Mouse (Mus musculus) liver, adult 2 months (tissue): Measurements from ENCODE around the gene Kirrel3. TPM values are rescaled to one million over a fixed set of nuclear protein-coding genes. Genes with fewer than 3 reads are reported as not detected.

Experiments used
- DNase-seq: peaks from one replicate; pipeline ENCODE4 v3.0.0-alpha.2; 2011; ENCODE audit warnings: low read depth, low spot score; ENCODE audit errors: extremely low read depth
- H3K27ac ChIP-seq: fragments of 200-500 bp; replicated peaks from 2 replicates; pipeline ENCODE4 v1.5.1; 2012; ENCODE audit warnings: low read depth, mild to moderate bottlenecking, control low read depth, inconsistent platforms, low read length; ENCODE audit not compliant: insufficient read depth
- H3K27me3 ChIP-seq: fragments of 200-500 bp; 2 replicates; pipeline ENCODE4 v1.6.1; 2012; ENCODE audit warnings: mild to moderate bottlenecking, moderate library complexity, low read length, inconsistent platforms; ENCODE audit not compliant: control insufficient read depth, insufficient read depth
- H3K36me3 ChIP-seq: fragments of 200-500 bp; 2 replicates; pipeline ENCODE4 v1.6.1; 2012; ENCODE audit warnings: low read length, inconsistent platforms; ENCODE audit not compliant: control insufficient read depth, insufficient read depth
- H3K4me1 ChIP-seq: fragments of 200-500 bp; 2 replicates; pipeline ENCODE4 v1.6.1; 2011; ENCODE audit warnings: low read length; ENCODE audit not compliant: control insufficient read depth, insufficient read depth
- H3K4me3 ChIP-seq: fragments of 200-500 bp; 2 replicates; pipeline ENCODE4 v1.5.1; 2011; ENCODE audit warnings: low read depth, mild to moderate bottlenecking, control low read depth, low read length, moderate library complexity; ENCODE audit not compliant: insufficient read depth
- H3K79me2 ChIP-seq: fragments of 200-500 bp; 2 replicates; pipeline ENCODE4 v1.6.1; 2012; ENCODE audit warnings: inconsistent platforms, mild to moderate bottlenecking, low read length, moderate library complexity; ENCODE audit not compliant: control insufficient read depth, insufficient read depth
- H3K9ac ChIP-seq: fragments of 200-500 bp; 2 replicates; pipeline ENCODE4 v1.6.1; 2012; ENCODE audit warnings: low read depth, mild to moderate bottlenecking, control low read depth, inconsistent platforms, low read length
- CTCF ChIP-seq: fragments of 200-500 bp; IDR thresholded peaks from 2 replicates; pipeline ENCODE4 v1.5.1; 2011; ENCODE audit warnings: low read depth, low read length, control low read depth
- POLR2A ChIP-seq: fragments of 200-500 bp; IDR thresholded peaks from 2 replicates; pipeline ENCODE4 v1.6.1; 2011; ENCODE audit warnings: low read length, control low read depth; ENCODE audit not compliant: insufficient read depth; ENCODE audit errors: extremely low read depth
- WGBS: fragments of 180-500 bp; shearing (Covaris S2); methylation state at CpG from one replicate; pipeline ENCODE4 v1.1.7; 2018; 5-methylcytosine and 5-hydroxymethylcytosine counted together
- polyA plus RNA-seq: library from polyadenylated mRNA; depleted of rRNA; stranded (reverse); fragments of >200 nt; gene quantifications from 2 replicates; pipeline ENCODE4 v1.2.3, GENCODE M21; 2012
- total RNA-seq: library from RNA; depleted of rRNA; stranded (reverse); fragments of >200 nt; gene quantifications from 2 replicates; pipeline ENCODE4 v1.2.3, GENCODE M21; 2014

The Kirrel3 gene
- total and polyA plus RNA-seq, 2 experiments = 0.09 TPM; not detected in 1

DNA sequence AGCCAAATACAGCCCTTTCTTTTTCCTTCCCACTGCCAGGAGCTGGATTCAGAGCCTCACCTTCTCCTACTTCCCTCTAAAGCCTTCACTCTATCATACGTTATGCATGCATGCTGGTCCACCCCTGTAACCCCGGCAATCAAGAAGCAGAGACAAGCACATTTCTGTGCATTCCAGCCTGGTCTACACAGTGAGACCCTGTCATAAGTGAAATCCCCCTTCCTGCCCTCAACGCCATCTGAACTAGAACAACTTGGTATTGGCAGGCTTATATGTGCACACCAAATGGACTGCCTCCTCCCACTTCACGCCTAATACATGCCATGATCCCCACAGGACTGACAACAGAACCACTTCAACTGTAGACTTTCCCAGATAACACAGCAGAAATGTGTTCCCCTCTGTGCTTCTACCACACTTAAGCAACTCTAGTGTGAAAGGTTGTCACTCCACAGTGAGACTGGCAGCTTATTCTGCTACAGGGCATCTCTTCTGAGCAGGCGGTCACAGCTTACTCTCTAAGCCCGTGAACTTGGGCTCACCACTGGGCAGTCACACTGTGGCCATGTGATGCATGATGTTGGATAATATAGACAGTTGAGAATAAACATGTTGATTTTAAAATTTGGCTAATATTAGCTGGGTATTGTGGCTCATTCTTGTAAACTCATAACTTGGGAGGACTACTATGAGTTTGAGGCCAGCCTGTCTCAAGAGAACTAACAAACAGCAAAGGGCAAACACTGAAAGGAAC is 565.2 kb downstream of the Kirrel3 start:
- Histone ChIP-seq H3K36me3 (peaks cover 80% of the 10 kb centered on the region), H3K4me3 (no peak overlapping the region), H3K27me3 (no peaks in the 10 kb centered on the region), H3K27ac (no peak overlapping the region), H3K9ac (no peak overlapping the region), H3K79me2 (peaks cover 7% of the 10 kb centered on the region; the same call in 1 of the 2 replicates), H3K4me1 (peaks cover 5% of the 10 kb centered on the region; the same call in 1 of the 2 replicates)
- TF ChIP-seq POLR2A (no peak), CTCF (no peak)
- DNase-seq = no peak
- 93% methylated on average over 6 of the region's 6 CpGs for WGBS

DNA sequence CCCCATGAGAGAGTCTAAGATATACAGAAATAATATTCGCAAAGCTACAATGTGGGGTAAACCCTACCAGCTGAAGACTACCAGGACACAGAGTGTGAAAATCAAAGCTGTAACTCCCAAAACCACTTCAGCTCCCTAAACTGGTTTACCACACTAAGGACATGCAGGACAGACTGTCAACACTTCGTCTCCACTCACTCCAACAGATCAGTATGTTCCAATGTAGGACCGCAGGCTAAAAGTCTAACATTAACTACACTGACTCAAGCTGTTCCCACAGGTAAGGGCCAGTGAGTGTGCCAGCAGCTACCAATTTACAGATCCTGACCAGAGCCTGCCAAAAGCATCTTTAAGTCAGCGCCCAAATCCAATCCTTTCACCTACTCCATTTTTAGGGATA is 566.0 kb downstream of the Kirrel3 start:
- Histone ChIP-seq H3K79me2 (peaks cover 14% of the 10 kb centered on the region; the same call in 1 of the 2 replicates), H3K9ac (no peak overlapping the region), H3K4me1 (peaks cover 3% of the 10 kb centered on the region; the same call in 1 of the 2 replicates), H3K27ac (no peak overlapping the region), H3K27me3 (no peaks in the 10 kb centered on the region), H3K4me3 (no peak overlapping the region), H3K36me3 (peaks cover 78% of the 10 kb centered on the region)
- DNase-seq = no peak
- 96% methylated on average over 4 of the region's 4 CpGs for WGBS
- TF ChIP-seq CTCF = no peak
- no peak for TF ChIP-seq POLR2A

DNA sequence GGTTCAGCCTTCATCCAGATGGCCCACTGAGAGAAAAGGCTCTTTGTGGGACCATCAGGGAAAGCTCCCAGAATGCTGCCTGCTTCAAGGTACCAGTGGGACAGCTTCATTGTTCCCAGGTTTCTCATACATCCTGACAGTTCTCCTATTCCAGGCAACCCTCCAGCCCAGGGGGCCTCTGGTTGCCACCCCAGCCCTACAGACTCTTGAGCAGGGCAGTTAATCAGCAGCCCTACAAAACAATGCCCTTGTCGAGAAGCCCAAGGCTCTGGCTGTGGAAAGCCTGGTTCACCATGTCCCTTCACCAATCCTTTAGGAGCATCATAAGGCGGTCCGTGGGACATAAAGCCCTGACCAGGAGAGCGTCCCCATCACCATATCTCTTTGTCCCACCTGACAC is 567.0 kb downstream of the Kirrel3 start:
- H3K9ac ChIP-seq = no peak overlapping the region
- peaks cover 17% of the 10 kb centered on the region; the same call in 1 of the 2 replicates for H3K79me2 ChIP-seq
- TF ChIP-seq POLR2A = no peak
- no peak for TF ChIP-seq CTCF
- no peak overlapping the region for H3K27ac ChIP-seq
- WGBS = 96% methylated on average over 4 of the region's 4 CpGs
- DNase-seq = no peak
- peaks cover 68% of the 10 kb centered on the region for H3K36me3 ChIP-seq
- H3K27me3 ChIP-seq = no peaks in the 10 kb centered on the region
- H3K4me3 ChIP-seq = no peak overlapping the region
- peaks cover 8% of the 10 kb centered on the region for H3K4me1 ChIP-seq

DNA sequence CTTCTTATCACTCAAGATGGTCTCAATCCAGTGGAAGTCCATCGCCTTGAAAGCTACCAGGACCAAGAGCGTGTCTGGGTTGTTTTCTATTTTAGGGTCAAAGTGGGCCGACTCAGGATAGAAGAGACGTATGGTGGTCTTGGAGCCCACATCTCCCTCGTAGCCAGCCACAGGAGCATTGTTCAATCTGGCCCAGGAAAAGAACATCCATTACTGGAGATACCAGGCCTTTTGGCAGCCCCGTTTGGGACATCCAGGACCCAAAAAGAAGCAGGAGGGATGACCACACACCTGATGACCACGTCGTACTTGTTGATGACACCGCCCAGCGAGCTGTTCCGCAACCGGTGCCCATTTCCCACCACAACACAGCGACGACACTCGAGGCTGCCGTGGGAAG is 567.4 kb downstream of the Kirrel3 start:
- H3K79me2 ChIP-seq = peaks cover 17% of the 10 kb centered on the region; the same call in 1 of the 2 replicates
- H3K36me3 ChIP-seq = peaks cover 65% of the 10 kb centered on the region
- H3K4me3 ChIP-seq = no peak overlapping the region
- H3K9ac ChIP-seq = no peak overlapping the region
- no peaks in the 10 kb centered on the region for H3K27me3 ChIP-seq
- no peak for TF ChIP-seq POLR2A
- DNase-seq = no peak
- whole genome bisulfite sequencing = 94% methylated on average over 16 of the region's 16 CpGs
- peaks cover 9% of the 10 kb centered on the region for H3K4me1 ChIP-seq
- H3K27ac ChIP-seq = no peak overlapping the region

DNA sequence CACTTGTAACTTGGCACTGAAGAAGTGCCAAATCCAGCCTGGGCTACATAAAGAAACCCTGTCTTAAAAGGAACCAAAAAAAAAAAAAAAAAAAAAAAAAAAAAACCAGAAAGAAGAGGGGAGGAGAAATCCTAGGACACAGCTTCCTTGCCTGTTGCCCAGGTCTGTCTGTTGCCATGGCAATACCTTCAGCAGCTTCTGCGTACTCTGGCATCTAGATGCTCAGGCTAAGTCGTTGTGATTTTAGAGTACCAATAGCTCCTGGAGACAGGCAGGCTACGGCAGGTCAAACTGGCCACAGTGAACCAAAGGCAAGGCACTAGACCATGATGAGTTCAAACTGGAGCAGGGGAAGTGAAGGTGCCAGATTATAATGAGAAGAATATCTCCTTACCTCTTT is 568.0 kb downstream of the Kirrel3 start:
- Histone ChIP-seq H3K36me3 (peaks cover 60% of the 10 kb centered on the region), H3K9ac (no peak overlapping the region), H3K4me1 (peaks cover 12% of the 10 kb centered on the region), H3K4me3 (no peak overlapping the region), H3K27me3 (no peaks in the 10 kb centered on the region), H3K79me2 (peaks cover 17% of the 10 kb centered on the region; the same call in 1 of the 2 replicates), H3K27ac (no peak overlapping the region)
- TF ChIP-seq POLR2A (no peak), CTCF (no peak)
- DNase-seq = no peak
- 70% methylated on average over 3 of the region's 3 CpGs for whole genome bisulfite sequencing
